Mouse (Mus musculus): ENCODE measurements at regions not wholly inside any gene's neighbourhood (a gene's known extent, or its start where the extent isn't known, plus 50 kb on each side); places are given as distances from the start of the nearest gene placed in this dataset.

GRCm38 (mm10) chr8:26356801-26357200, 237.5 kb downstream of the Gm45692 start:
- DNase-seq = no peak

DNA sequence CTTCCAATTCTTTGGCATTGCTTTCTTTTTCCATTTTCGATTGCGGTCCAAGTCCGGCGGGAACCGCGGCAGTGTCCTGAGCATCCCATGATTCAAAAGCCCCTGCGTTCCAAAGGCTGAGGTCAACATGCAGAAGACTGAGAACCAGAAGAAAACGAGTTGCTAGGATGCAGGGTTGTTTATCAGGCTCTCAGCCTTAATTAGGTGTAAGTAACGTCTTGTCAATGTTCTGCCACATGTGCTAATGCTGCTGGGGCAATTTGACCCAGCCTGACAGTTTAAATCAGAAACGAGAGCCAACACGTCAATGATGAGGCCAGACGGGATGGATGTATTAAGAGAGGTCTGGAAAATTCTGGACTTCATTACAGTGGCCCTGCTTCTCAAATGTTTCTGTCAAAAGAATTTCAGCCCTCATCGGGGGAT, 239.4 kb downstream of the Gm45692 start:
- DNase-seq = no peak

DNA sequence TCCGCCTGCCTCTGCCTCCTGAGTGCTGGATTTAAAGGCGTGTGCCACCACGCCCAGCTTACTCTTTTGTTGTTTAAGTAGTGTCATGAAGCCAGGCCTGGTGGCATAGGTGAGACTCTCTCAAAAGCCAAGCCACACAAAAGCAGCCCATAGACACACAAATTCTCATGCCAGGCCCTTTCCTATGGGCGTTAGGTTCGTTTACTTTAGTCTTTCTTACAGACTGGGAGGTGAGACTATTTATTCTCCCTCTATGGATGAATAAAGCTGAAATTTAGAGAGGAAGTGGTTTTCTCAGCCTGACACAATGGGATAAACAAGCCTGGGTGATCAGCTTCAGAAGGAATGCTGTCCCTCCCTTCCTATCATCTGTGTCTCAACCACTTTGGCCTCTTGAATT, 243.0 kb downstream of the Gm45692 start:
- DNase-seq = no peak

GRCm38 (mm10) chr8:26363616-26364015, 244.3 kb downstream of the Gm45692 start:
- no peak for DNase-seq

DNA sequence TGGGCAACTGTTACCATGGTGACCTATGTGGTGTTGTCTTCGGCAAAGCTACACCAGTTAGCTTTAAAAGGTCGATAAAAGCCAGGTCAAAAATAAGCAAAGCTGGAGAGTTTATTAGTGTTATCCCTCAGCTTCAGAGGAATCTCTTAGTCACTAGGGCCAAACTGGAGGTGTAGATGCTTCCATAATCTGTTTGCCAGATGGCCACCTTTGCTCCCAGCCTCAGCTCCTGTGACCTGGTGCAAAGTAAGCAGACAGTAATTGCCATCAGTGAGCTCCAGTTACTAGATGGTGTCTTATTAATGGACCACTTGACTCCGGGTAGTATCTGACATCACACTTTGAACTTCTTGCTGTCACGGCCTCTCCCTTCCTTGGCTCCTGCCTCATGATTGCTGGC, 245.3 kb downstream of the Gm45692 start:
- DNase-seq = no peak

DNA sequence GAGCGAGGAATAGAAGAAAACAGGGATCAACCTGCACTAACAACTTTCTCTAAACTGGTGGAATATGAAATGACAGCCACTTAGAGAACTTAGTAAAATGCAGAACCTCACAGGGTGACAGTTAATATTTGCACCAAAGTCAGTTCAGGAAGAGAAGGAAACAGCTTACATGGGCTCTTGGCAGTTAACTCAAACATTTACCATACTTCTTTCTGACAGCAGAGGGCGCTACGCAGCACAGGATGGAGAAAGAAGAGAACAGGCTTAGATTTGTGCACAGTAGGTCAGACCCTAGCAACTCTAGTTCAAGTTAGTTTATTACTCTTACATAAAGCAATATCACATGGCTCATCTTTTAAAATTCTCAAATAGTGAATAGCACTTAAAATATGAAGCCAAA, 261.3 kb downstream of the Gm45692 start:
- peak; percentile 59 to 79 for DNase-seq

DNA sequence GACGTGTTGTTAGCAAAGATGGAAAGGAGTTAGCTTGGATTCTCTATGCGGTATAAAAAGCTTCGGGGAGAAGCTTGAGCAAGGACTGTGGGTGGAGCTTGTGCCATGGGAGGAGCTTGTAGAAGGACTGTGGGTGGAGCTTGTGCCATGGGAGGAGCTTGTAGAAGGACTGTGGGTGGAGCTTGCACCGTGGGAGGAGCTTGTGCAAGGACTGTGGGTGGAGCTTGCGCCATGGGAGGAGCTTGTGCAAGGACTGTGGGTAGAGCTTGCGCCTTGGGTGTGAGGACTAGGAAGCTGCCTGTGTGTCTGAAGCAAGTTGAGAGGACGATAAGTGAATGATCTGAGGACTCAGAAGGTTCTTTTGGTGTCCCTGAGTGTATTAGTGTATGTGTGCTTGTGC, 263.1 kb downstream of the Gm45692 start:
- no peak for DNase-seq

DNA sequence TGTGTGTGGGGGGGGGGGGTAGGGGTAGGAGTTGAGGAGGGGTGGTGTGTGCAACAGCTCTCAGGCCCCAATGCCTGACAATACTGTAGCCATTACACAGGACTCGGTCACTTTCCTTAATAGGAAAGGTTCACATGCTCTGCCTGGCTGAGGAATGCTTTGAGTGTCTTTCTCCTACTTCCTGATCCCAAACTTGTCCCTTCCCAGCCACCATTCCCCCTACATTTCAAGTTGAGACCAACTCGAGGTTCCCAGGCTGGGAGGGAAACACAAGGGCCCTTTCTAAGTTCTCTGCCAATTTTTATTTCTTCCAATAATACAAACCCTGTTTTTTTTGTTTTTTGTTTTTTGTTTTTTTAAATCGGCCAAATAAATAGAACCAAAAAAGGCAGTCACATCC, 264.6 kb downstream of the Gm45692 start:
- DNase-seq = peak; percentile 8 to 18

DNA sequence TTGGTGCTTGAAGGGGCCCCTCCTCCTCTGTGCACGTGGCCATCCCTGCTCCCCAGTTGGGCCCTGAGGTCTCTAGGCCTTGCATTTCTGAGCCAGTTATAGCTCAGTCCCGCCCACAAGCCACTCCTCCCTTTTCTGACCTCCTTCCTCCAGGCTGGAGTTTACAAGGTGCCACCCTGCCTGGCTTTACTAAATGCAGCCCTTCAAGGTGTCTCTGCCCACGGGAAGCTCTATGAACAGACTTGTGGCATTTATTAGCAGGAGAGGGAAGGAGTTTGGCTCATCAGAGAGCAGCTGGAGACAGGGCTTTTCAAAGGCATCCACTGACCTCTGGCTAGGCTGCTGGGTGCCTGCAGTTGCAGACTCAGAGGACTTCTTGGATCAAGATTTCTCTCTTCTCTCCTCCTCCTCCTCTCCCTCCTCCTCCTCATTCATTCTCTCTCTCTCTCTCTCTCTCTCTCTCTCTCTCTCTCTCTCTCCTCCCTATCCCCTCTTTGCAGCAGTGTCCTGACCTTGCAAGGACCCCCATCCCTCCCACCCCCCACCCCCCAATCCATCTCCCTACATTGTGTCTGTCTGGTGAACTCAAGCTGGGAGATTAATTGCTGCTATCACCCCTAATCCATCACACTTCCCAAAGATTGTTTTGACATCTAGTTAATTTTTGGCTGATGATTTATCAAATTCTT, 265.1 kb downstream of the Gm45692 start:
- peak; percentile 45 to 55 for DNase-seq

GRCm38 (mm10) chr8:26384994-26385345, 265.6 kb downstream of the Gm45692 start:
- DNase-seq = no peak

DNA sequence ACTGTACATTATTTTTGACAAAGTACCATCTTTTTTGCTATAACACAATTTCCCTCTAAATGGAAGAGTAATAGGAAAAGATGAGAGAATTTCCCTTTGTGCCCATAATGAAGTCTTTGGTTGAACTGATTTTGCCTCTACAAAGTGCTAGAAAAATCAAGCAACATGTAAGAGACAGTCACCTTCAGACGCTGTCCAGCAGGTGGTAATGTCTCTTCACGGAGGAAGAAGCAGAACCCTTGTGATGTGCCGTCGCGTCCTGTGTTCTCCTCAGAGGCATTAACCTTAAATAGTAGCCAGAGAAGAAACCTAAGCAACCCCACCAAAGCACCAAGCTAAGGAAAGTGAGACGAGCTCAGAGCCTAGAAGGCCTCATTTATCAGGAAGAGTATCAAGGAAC, 275.7 kb downstream of the Gm45692 start:
- DNase-seq = peak in 1 of 2 experiments; percentile 2

GRCm38 (mm10) chr8:26420002-26420401, 300.7 kb downstream of the Gm45692 start:
- no peak for DNase-seq

DNA sequence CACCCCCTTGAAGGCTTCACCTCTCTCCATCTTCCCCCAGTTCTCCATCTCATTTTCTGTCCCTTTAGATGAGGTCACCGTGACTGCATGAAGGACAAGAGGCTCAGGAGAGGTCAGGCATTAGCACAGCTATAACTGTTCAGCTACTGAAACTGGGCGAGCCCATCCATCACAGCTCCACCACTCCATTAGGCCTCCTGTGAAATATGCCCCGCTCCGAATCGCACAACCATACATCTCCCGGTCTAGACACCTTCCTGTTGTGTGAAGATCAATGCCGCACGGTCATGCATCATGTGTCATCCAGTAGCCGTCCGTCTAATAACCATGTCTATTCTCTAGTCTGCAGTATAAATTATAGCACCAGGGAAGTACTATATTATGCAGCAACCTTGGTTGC, 301.2 kb downstream of the Gm45692 start:
- no peak for DNase-seq

- no peak for DNase-seq
Observed at GRCm38 (mm10) chr8:26427311-26427710, 308.0 kb downstream of the Gm45692 start.

DNA sequence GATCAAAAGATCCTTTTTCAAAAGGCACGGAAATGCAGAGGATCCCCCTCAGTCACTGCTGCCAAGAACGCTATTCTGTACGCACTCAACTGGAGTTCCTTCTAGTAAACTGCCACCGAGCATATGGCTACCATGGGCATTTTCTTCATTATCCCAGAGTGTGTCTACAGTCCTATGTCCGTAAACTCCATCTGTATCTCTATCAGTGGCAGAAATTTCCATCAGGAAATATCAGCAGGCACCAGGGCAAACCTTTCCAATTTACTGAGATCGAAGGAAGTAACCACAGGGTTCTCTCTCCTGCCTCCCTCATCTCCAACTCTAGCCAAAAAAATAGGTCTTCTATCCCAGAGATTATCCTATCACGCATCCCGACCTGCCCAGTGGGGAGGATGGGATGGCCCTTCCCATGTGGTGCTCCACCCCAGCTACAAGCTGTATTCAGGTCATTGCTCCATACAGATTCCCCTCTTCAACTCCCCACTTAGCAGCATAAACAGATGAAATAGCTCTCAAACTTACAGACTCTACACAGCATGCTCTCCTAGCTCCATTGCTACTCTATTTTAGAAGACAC, 310.5 kb downstream of the Gm45692 start:
- no peak for DNase-seq

DNA sequence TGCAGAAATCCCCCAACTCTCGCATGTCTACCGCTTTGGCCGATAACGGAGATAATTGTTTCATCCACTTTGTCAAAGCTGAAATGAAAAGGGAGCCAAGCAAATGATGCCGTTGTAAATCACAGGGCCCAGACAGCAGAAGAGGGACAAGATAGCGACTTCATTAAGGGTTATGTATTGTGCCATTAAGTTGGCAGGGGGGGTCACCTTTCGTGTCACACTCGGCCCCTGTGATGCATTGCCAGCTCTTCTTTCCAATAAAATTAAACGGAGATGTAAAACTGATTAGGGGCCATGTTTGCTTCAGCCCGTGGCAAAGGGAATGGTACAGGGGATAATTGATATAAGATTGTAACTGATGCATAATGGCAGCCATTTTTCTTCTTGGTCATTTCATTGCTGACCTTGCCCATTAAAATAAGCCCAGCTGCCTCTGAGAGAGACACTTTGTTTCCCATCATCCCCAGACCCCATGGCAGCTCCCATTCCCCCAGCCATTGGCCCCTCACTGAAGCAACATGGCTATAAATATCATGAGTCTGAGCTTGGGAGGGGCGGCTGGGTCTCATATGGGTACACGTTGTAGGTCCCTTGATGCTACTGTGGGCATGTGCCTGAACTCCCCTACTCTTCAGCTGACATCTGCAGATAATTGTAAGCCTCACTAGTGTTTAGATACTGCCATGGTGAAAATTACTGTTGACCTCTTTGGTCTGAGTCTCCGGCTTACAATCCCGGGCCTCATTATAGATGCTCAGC, 313.0 kb downstream of the Gm45692 start:
- DNase-seq = no peak

GRCm38 (mm10) chr8:26436236-26436635, 316.9 kb downstream of the Gm45692 start:
- no peak for DNase-seq

DNA sequence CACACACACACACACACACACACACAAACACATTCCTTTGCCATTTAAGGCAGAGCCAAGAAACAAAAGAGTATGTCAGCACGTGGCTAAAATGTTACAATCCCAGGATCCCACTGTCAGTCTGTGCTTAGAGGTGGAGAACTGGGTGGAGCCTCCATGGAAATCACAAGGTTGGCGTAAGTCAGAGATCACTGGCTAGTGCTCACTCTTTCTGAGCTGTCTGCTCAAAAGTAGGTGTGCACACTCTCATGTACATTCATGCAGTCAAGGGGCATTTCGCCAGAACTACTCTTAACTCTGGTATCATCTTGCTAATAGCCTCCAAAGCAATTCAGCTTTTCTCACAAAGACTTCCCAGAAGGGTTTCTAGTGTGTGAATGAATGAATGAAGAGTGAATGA, 318.2 kb downstream of the Gm45692 start:
- DNase-seq = no peak

DNA sequence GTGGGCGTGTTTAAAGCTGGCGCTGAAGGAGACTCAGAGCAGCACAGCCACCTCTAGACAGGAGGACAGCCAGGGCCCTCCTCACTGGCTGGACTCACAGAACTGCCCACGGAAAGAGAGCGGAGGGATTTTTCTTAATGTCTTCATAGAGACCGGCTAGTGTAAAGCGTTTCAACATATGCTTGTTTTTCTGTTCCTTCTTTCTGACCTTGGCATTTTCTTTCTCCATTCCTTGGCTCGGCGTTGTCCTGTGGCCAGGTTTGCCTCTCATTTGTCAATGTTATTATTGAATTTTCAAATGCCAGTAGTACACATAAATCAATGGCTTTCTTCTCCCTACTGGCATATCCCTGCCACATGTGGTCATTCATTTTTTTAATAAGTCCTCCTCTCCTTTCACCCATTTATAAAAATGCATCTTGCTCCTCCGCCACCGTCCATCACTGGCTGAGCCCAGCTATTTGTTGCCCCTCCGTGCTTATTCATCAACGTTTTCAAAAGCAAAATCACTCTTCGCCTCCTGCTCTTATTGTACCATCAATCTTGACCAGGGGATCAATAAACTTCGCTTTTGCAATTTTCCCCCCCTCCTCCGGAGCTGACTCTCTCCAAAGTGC, 319.0 kb downstream of the Gm45692 start:
- no peak for DNase-seq

DNA sequence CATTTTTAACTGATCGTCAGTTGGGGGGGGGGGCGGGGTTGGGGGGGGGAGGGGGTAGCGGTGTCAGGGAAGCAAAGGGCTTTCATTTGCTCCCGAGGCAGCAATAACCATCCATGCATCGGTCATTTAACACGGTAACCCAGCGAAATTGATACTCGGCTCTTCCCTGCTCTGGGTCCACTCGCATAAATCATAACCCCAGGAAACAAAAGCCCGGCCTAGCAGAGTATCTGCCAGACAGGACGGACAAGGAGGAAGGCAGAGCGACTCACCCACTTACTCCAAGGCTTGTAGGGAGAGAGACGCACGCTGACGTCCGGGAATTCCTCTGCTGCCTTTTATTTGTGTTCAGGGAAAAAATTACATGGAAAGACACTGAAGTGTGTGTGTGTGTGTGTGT, 319.5 kb downstream of the Gm45692 start:
- DNase-seq = peak; percentile 18 to 21

DNA sequence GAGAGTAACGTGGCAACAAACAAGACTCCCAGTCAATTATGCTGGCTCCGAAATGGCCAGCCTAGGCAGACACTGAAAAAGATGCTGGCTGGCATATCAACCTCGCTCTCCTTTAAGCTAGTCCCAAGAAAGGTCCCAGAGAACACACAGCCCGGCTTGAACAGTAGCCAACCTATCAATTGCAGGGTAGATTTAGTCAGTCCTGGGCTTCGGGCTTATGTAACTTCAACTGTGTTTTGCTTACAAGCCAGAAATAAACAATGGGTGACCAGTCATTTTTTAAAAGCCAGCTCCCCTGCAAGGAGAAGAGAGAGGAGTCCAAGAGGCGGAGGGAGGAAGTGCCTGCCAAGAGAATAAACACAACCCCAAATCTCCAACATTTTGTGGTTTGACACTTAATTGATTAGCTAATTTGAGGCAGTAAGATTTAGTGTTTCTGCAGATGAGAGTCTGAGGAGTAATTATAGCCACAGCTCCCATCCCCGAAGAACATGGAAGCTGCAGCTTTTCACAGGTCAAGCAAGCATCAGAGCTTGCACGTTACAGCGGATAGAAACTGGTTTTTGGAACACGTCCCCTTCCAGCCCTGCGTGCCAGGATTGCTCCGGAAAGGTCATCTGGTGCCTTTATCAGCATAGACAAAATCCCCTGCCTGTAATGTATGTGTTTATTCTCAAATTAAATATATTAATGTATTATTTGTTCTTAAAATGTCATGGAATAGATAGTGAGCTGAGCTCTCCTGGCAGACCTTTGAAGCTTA, 322.1 kb downstream of the Gm45692 start:
- peak in 1 of 2 experiments; percentile 2 for DNase-seq

GRCm38 (mm10) chr8:26443041-26443440, 323.7 kb downstream of the Gm45692 start:
- DNase-seq = peak; percentile 68 to 91

DNA sequence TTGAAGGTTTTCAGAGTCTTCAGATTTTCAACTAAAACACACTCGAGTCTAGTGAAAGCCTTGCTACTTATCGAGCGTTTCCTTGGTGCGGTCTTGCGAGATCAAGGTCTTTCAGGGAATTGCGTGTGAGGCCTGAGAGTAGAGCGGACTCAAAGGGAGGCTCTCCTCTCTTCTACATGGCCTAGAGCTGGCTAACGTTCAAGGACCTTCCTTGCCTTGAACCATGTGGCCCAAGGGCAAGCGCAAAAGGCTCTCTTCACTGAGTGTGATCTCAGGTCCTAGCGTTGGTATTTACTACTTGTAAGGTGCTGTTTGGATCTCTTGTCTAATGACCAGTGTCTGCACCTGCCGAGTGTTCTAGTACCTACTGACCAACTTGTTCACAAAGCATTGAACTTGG, 324.4 kb downstream of the Gm45692 start:
- DNase-seq = no peak

All from kidney, postnatal 36 days (tissue).